Mouse (Mus musculus) ES-Bruce4 (cell line): Measurements from ENCODE around the gene P3h3. TPM values are rescaled to one million over a fixed set of nuclear protein-coding genes. Genes with fewer than 3 reads are reported as not detected.

ENCODE experiments used
- H3K27ac ChIP-seq: 2 replicates; pipeline ENCODE4 v1.5.1; 2012; ENCODE audit warnings: low read length, inconsistent platforms; ENCODE audit not compliant: insufficient read depth
- H3K27me3 ChIP-seq: 2 replicates; pipeline ENCODE4 v1.6.1; 2012; ENCODE audit warnings: mild to moderate bottlenecking, low read length, inconsistent platforms; ENCODE audit not compliant: control insufficient read depth, poor library complexity, insufficient read depth, severe bottlenecking
- H3K36me3 ChIP-seq: 2 replicates; pipeline ENCODE4 v1.6.1; 2012; ENCODE audit warnings: inconsistent platforms, mild to moderate bottlenecking, low read length, moderate library complexity; ENCODE audit not compliant: control insufficient read depth, poor library complexity, insufficient read depth, severe bottlenecking
- H3K4me1 ChIP-seq: one replicate; pipeline ENCODE4 v1.8.1; 2011; ENCODE audit warnings: low read length; ENCODE audit not compliant: control insufficient read depth, insufficient read depth
- H3K4me3 ChIP-seq: 2 replicates; pipeline ENCODE4 v1.5.1; 2011; ENCODE audit warnings: low read depth, mild to moderate bottlenecking, low read length
- H3K9ac ChIP-seq: 2 replicates; pipeline ENCODE4 v1.6.1; 2012; ENCODE audit warnings: low read depth, mild to moderate bottlenecking, inconsistent platforms; ENCODE audit not compliant: poor library complexity, severe bottlenecking
- H3K9me3 ChIP-seq: replicated peaks from 2 replicates; pipeline ENCODE4 v1.6.1; 2012; ENCODE audit warnings: mild to moderate bottlenecking, low read length, inconsistent platforms; ENCODE audit not compliant: control insufficient read depth, poor library complexity, insufficient read depth, severe bottlenecking
- CTCF ChIP-seq: IDR thresholded peaks from one replicate; pipeline ENCODE4 v1.8.1; 2011; ENCODE audit warnings: low read depth, low read length
- EP300 ChIP-seq: IDR thresholded peaks from 2 replicates; pipeline ENCODE4 v1.6.1; 2011; ENCODE audit warnings: low read depth, low read length; ENCODE audit not compliant: insufficient read depth
- POLR2A ChIP-seq: IDR thresholded peaks from one replicate; pipeline ENCODE4 v1.8.1; 2011; ENCODE audit warnings: low read length; ENCODE audit not compliant: insufficient read depth
- polyA plus RNA-seq: library from polyadenylated mRNA; stranded (reverse); fragments of >200 nt; gene quantifications from 2 replicates; pipeline ENCODE4 v1.2.4, GENCODE M21; 2011; ENCODE audit warnings: low read depth; ENCODE audit not compliant: missing spikeins, insufficient read depth, insufficient read length

The P3h3 gene
- polyA plus RNA-seq, 1 experiment = 3.1 TPM

GRCm38 (mm10) chr6:124817125-124817524 is 40.4 kb downstream of the P3h3 start:
- Histone ChIP-seq H3K27ac (no peak overlapping the region), H3K9ac (no peak overlapping the region), H3K27me3 (no peaks in the 10 kb centered on the region), H3K36me3 (peaks cover 31% of the 10 kb centered on the region), H3K4me1 (no peaks in the 10 kb centered on the region), H3K9me3 (no peaks in the 10 kb centered on the region), H3K4me3 (no peak overlapping the region)
- TF ChIP-seq EP300 (no peak), CTCF (no peak), POLR2A (no peak)

GRCm38 (mm10) chr6:124816611-124817010 is 40.9 kb downstream of the P3h3 start:
- Histone ChIP-seq H3K27me3 (no peaks in the 10 kb centered on the region), H3K36me3 (peaks cover 30% of the 10 kb centered on the region), H3K4me1 (no peaks in the 10 kb centered on the region), H3K9me3 (no peaks in the 10 kb centered on the region), H3K4me3 (no peak overlapping the region), H3K9ac (no peak overlapping the region), H3K27ac (no peak overlapping the region)
- no peak for TF ChIP-seq POLR2A
- TF ChIP-seq CTCF = no peak
- no peak for TF ChIP-seq EP300

GRCm38 (mm10) chr6:124814858-124815774 is 42.4 kb downstream of the P3h3 start:
- Histone ChIP-seq H3K36me3 (peaks cover 20% of the 10 kb centered on the region), H3K27ac (no peak overlapping the region)

GRCm38 (mm10) chr6:124814448-124814847 is 43.1 kb downstream of the P3h3 start:
- H3K9ac ChIP-seq = no peak overlapping the region
- no peak overlapping the region for H3K27ac ChIP-seq
- H3K4me3 ChIP-seq = peak overlapping the region; percentile 23; the same call in 1 of the 2 replicates
- H3K9me3 ChIP-seq = no peaks in the 10 kb centered on the region
- TF ChIP-seq EP300 = no peak
- TF ChIP-seq CTCF = no peak
- no peak for TF ChIP-seq POLR2A
- no peaks in the 10 kb centered on the region for H3K4me1 ChIP-seq
- H3K27me3 ChIP-seq = no peaks in the 10 kb centered on the region
- H3K36me3 ChIP-seq = peaks cover 13% of the 10 kb centered on the region

More at GRCm38 (mm10) chr6:124814858-124815774, 42.4 kb downstream of the P3h3 start:
- TF ChIP-seq CTCF (no peak), EP300 (no peak), POLR2A (no peak)
- H3K4me3 ChIP-seq = no peak overlapping the region
- no peaks in the 10 kb centered on the region for H3K9me3 ChIP-seq
- no peak overlapping the region for H3K9ac ChIP-seq
- no peaks in the 10 kb centered on the region for H3K4me1 ChIP-seq
- H3K27me3 ChIP-seq = no peaks in the 10 kb centered on the region

GRCm38 (mm10) chr6:124813933-124814332 is 43.6 kb downstream of the P3h3 start, which contains the start of gene Tpi1:
Tpi1 (minus strand) TSS chr6:124814296.
- no peak for TF ChIP-seq CTCF
- peak; percentile 99 for TF ChIP-seq POLR2A
- Histone ChIP-seq H3K9me3 (no peaks in the 10 kb centered on the region), H3K27ac (no peak within 1 kb of the TSS), H3K9ac (peak within 1 kb of the TSS; percentile 77), H3K36me3 (peaks cover 11% of the 10 kb centered on the region), H3K27me3 (no peaks in the 10 kb centered on the region), H3K4me3 (peak within 1 kb of the TSS; percentile 90), H3K4me1 (no peaks in the 10 kb centered on the region)

GRCm38 (mm10) chr6:124813496-124813895 is 44.1 kb downstream of the P3h3 start:
- Histone ChIP-seq H3K4me3 (peak overlapping the region; percentile 90), H3K36me3 (peaks cover 11% of the 10 kb centered on the region), H3K9ac (peak overlapping the region; percentile 77), H3K4me1 (no peaks in the 10 kb centered on the region), H3K27me3 (no peaks in the 10 kb centered on the region), H3K27ac (no peak overlapping the region), H3K9me3 (no peaks in the 10 kb centered on the region)
- TF ChIP-seq CTCF (no peak), POLR2A (no peak), EP300 (no peak)
